Mouse (Mus musculus): ENCODE data around the gene Hspb7. TPM values are rescaled to one million over a fixed set of nuclear protein-coding genes. Genes with fewer than 3 reads are reported as not detected.

Hspb7 gene
- polyA plus RNA-seq, 1 experiment from 2014 or later, result 266 TPM

- Histone ChIP-seq H3K27ac (replicated peaks in 1 of 2; ENCODE audit: control insufficient read depth in 1 of 2, insufficient read depth in 1 of 2, low read depth in 2 of 2, low read length in 2 of 2) (peak overlapping the region; percentile 97 to 99), H3K9ac (ENCODE audit: low read length) (peak overlapping the region; percentile 95), H3K4me2 (ENCODE audit: low read length) (peak overlapping the region; percentile 93), H3K4me3 (ENCODE audit: control insufficient read depth in 1 of 2, insufficient read depth in 1 of 2, low read depth in 1 of 2, low read length in 2 of 2) (peak overlapping the region; percentile 62 to 66), H3K36me3 (ENCODE audit: control insufficient read depth, insufficient read depth, low read length) (peaks cover 28% of the 10 kb centered on the region), H3K9me3 (ENCODE audit: control insufficient read depth, low read length) (no peaks in the 10 kb centered on the region), H3K4me1 (ENCODE audit: control insufficient read depth in 2 of 2, insufficient read depth in 2 of 2, low read length in 2 of 2) (peaks cover 22 to 37% of the 10 kb centered on the region in 2 experiments), H3K27me3 (ENCODE audit: control insufficient read depth, insufficient read depth, low read length) (no peaks in the 10 kb centered on the region)
- WGBS, result 2% methylated on average over 36 of the region's 36 CpGs
- ATAC-seq (ENCODE audit: insufficient number of reproducible peaks, insufficient read depth, low FRiP score, low read depth), result peak; percentile 61
These were observed 5.2 kb downstream of the Hspb7 start for GRCm38 (mm10) chr4:141425484-141426479.

DNA sequence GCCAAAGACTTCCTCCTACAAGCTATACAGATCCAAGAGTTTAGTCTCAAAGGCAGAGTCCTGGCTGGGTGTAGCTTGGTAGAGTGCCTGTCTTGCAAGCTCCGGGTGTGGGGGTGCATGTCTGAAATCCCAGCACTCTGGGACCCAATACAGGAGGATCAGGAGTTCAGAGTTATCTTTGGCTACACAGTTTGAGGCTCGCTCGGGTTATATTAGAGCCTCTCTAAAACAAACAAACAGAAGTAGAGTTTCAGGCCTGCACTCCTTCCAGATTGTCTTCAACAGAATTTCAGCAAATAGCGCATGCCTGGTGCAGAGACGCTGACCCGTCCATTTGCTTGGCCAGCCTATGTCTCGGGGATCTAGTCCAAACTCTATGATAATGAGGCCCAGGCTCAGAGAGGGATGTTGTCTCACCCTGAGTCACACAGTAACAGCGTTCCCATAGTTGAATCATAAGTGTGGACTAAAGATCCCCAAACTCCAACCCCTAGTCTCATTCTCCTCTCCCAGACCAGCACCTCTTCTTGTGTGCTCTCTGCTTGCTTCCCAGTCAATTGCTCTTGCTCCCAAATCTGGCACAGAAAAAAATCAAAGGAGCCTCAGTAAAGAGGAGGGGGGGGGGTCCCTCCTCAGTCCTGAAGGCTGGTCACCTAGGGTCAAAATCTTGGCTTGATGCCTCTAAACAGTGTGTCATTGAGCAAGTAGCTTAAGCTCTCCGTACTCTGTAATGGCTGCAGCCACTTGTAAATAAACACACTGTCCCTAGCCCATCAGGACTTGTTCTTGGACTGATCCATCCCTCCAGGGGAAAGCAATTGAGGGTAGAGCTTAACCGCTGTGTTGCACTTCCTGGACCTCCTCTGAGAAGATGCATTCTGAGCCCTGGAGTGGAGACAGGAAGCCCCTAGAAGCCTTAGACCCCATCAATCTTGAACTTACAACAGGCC, 6.5 kb downstream of the Hspb7 start:
- Histone ChIP-seq H3K4me1 (ENCODE audit: control insufficient read depth in 2 of 2, insufficient read depth in 2 of 2, low read length in 2 of 2) (peaks cover 16 to 31% of the 10 kb centered on the region in 2 experiments), H3K9me3 (ENCODE audit: control insufficient read depth, low read length) (no peaks in the 10 kb centered on the region), H3K36me3 (ENCODE audit: control insufficient read depth, insufficient read depth, low read length) (peaks cover 28% of the 10 kb centered on the region), H3K27me3 (ENCODE audit: control insufficient read depth, insufficient read depth, low read length) (no peaks in the 10 kb centered on the region), H3K4me2 (ENCODE audit: low read length) (peak overlapping the region; percentile 93), H3K9ac (ENCODE audit: low read length) (peak overlapping the region; percentile 95), H3K4me3 (ENCODE audit: control insufficient read depth in 1 of 2, insufficient read depth in 1 of 2, low read depth in 1 of 2, low read length in 2 of 2) (peak overlapping the region; percentile 13 to 62; a peak in 2 of 4 replicates), H3K27ac (replicated peaks in 1 of 2; ENCODE audit: control insufficient read depth in 1 of 2, insufficient read depth in 1 of 2, low read depth in 2 of 2, low read length in 2 of 2) (peak overlapping the region; percentile 82 to 97)
- ATAC-seq (ENCODE audit: insufficient number of reproducible peaks, insufficient read depth, low FRiP score, low read depth), result no peak
- 52% methylated on average over 10 of the region's 10 CpGs for WGBS

- no peak overlapping the region for H3K4me3 ChIP-seq (ENCODE audit: control insufficient read depth in 1 of 2, insufficient read depth in 1 of 2, low read depth in 1 of 2, low read length in 2 of 2)
- H3K27ac ChIP-seq (replicated peaks in 1 of 2; ENCODE audit: control insufficient read depth in 1 of 2, insufficient read depth in 1 of 2, low read depth in 2 of 2, low read length in 2 of 2), result peak overlapping the region in 1 of 2 experiments; percentile 97; a peak in 1 of 4 replicates
- no peaks in the 10 kb centered on the region for H3K27me3 ChIP-seq (ENCODE audit: control insufficient read depth, insufficient read depth, low read length)
- H3K9me3 ChIP-seq (ENCODE audit: control insufficient read depth, low read length), result no peaks in the 10 kb centered on the region
- H3K4me2 ChIP-seq (ENCODE audit: low read length), result no peak overlapping the region
- ATAC-seq (ENCODE audit: insufficient number of reproducible peaks, insufficient read depth, low FRiP score, low read depth), result no peak
- H3K36me3 ChIP-seq (ENCODE audit: control insufficient read depth, insufficient read depth, low read length), result peaks cover 22% of the 10 kb centered on the region
- WGBS, result 84% methylated on average over 13 of the region's 13 CpGs
- peaks cover 16 to 31% of the 10 kb centered on the region in 2 experiments for H3K4me1 ChIP-seq (ENCODE audit: control insufficient read depth in 2 of 2, insufficient read depth in 2 of 2, low read length in 2 of 2)
- H3K9ac ChIP-seq (ENCODE audit: low read length), result no peak overlapping the region
These were observed 7.3 kb downstream of the Hspb7 start for GRCm38 (mm10) chr4:141427921-141428320.

GRCm38 (mm10) chr4:141429381-141429780, 8.8 kb downstream of the Hspb7 start:
- 70% methylated on average over 6 of the region's 6 CpGs for WGBS
- no peak for ATAC-seq (ENCODE audit: insufficient number of reproducible peaks, insufficient read depth, low FRiP score, low read depth)
- H3K4me3 ChIP-seq (ENCODE audit: control insufficient read depth in 1 of 2, insufficient read depth in 1 of 2, low read depth in 1 of 2, low read length in 2 of 2), result no peak overlapping the region
- H3K27me3 ChIP-seq (ENCODE audit: control insufficient read depth, insufficient read depth, low read length), result no peaks in the 10 kb centered on the region
- H3K9me3 ChIP-seq (ENCODE audit: control insufficient read depth, low read length), result no peaks in the 10 kb centered on the region
- no peak overlapping the region; a peak in 1 of 4 replicates for H3K27ac ChIP-seq (replicated peaks in 1 of 2; ENCODE audit: control insufficient read depth in 1 of 2, insufficient read depth in 1 of 2, low read depth in 2 of 2, low read length in 2 of 2)
- peaks cover 16 to 28% of the 10 kb centered on the region in 2 experiments for H3K4me1 ChIP-seq (ENCODE audit: control insufficient read depth in 2 of 2, insufficient read depth in 2 of 2, low read length in 2 of 2)
- no peak overlapping the region for H3K4me2 ChIP-seq (ENCODE audit: low read length)
- peaks cover 7% of the 10 kb centered on the region for H3K36me3 ChIP-seq (ENCODE audit: control insufficient read depth, insufficient read depth, low read length)
- 0 out of 2 replicates have a peak overlapping the region, but pooled peaks have one; percentile 11 for H3K9ac ChIP-seq (ENCODE audit: low read length)

- peaks cover 3% of the 10 kb centered on the region for H3K36me3 ChIP-seq (ENCODE audit: control insufficient read depth, insufficient read depth, low read length)
- no peak overlapping the region for H3K4me2 ChIP-seq (ENCODE audit: low read length)
- H3K27me3 ChIP-seq (ENCODE audit: control insufficient read depth, insufficient read depth, low read length), result no peaks in the 10 kb centered on the region
- H3K4me1 ChIP-seq (ENCODE audit: control insufficient read depth in 2 of 2, insufficient read depth in 2 of 2, low read length in 2 of 2), result peaks cover 15 to 25% of the 10 kb centered on the region in 2 experiments
- H3K27ac ChIP-seq (replicated peaks in 1 of 2; ENCODE audit: control insufficient read depth in 1 of 2, insufficient read depth in 1 of 2, low read depth in 2 of 2, low read length in 2 of 2), result no peak overlapping the region
- 41% methylated on average over 9 of the region's 9 CpGs for WGBS
- no peak for ATAC-seq (ENCODE audit: insufficient number of reproducible peaks, insufficient read depth, low FRiP score, low read depth)
- H3K9me3 ChIP-seq (ENCODE audit: control insufficient read depth, low read length), result no peaks in the 10 kb centered on the region
- H3K9ac ChIP-seq (ENCODE audit: low read length), result no peak overlapping the region
- no peak overlapping the region for H3K4me3 ChIP-seq (ENCODE audit: control insufficient read depth in 1 of 2, insufficient read depth in 1 of 2, low read depth in 1 of 2, low read length in 2 of 2)
These were observed 9.3 kb downstream of the Hspb7 start for GRCm38 (mm10) chr4:141429847-141430246.

GRCm38 (mm10) chr4:141430997-141431396, 10.4 kb downstream of the Hspb7 start:
- Histone ChIP-seq H3K27ac (replicated peaks in 1 of 2; ENCODE audit: control insufficient read depth in 1 of 2, insufficient read depth in 1 of 2, low read depth in 2 of 2, low read length in 2 of 2) (no peak overlapping the region), H3K4me1 (ENCODE audit: control insufficient read depth in 2 of 2, insufficient read depth in 2 of 2, low read length in 2 of 2) (peaks cover 13 to 14% of the 10 kb centered on the region in 2 experiments), H3K4me2 (ENCODE audit: low read length) (no peak overlapping the region), H3K9me3 (ENCODE audit: control insufficient read depth, low read length) (no peaks in the 10 kb centered on the region), H3K4me3 (ENCODE audit: control insufficient read depth in 1 of 2, insufficient read depth in 1 of 2, low read depth in 1 of 2, low read length in 2 of 2) (no peak overlapping the region), H3K36me3 (ENCODE audit: control insufficient read depth, insufficient read depth, low read length) (no peaks in the 10 kb centered on the region), H3K9ac (ENCODE audit: low read length) (no peak overlapping the region), H3K27me3 (ENCODE audit: control insufficient read depth, insufficient read depth, low read length) (no peaks in the 10 kb centered on the region)
- ATAC-seq (ENCODE audit: insufficient number of reproducible peaks, insufficient read depth, low FRiP score, low read depth), result no peak
- 41% methylated on average over 9 of the region's 9 CpGs for WGBS

DNA sequence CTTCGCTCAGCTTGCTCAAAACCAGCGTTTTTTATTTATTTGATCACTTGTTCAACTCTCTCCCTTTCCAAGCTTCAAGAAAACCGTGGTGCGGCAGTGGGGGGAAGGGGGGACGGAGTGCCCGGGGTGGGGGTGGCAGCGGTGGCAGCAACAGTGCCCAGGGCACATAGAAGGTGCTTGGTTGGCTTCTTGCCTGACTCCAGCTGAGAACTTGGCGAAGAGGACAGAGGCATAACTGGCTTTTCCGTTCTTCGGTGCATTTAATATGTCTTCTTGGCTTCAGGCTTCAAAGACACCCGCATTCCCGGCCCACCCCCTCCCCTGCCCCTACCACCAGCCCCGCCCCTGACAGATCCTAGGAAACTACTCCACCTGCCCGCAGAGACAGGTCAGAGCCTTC, 12.1 kb downstream of the Hspb7 start:
- 66% methylated on average over 14 of the region's 14 CpGs for WGBS
- H3K9ac ChIP-seq (ENCODE audit: low read length), result no peak overlapping the region
- H3K27ac ChIP-seq (replicated peaks in 1 of 2; ENCODE audit: control insufficient read depth in 1 of 2, insufficient read depth in 1 of 2, low read depth in 2 of 2, low read length in 2 of 2), result no peak overlapping the region
- no peak overlapping the region for H3K4me2 ChIP-seq (ENCODE audit: low read length)
- no peaks in the 10 kb centered on the region for H3K36me3 ChIP-seq (ENCODE audit: control insufficient read depth, insufficient read depth, low read length)
- ATAC-seq (ENCODE audit: insufficient number of reproducible peaks, insufficient read depth, low FRiP score, low read depth), result no peak
- no peak overlapping the region for H3K4me3 ChIP-seq (ENCODE audit: control insufficient read depth in 1 of 2, insufficient read depth in 1 of 2, low read depth in 1 of 2, low read length in 2 of 2)
- H3K27me3 ChIP-seq (ENCODE audit: control insufficient read depth, insufficient read depth, low read length), result no peaks in the 10 kb centered on the region
- H3K9me3 ChIP-seq (ENCODE audit: control insufficient read depth, low read length), result no peaks in the 10 kb centered on the region
- H3K4me1 ChIP-seq (ENCODE audit: control insufficient read depth in 2 of 2, insufficient read depth in 2 of 2, low read length in 2 of 2), result no peaks in the 10 kb centered on the region
